Mouse (Mus musculus) gastrocnemius, adult 8-10 months (tissue): ENCODE data around the gene Gys1. TPM values are rescaled to one million over a fixed set of nuclear protein-coding genes. Genes with fewer than 3 reads are reported as not detected.
A peak's percentile ranks its signal among the peaks of the same experiment; 100 is the strongest.
"Not testable (repeated sequence)": the region's sequence is repeated elsewhere in the genome, so short reads cannot be mapped to it uniquely, and the experiment has no call there.

Experiments used
- DNase-seq, 2 experiments: peaks; one replicate each; pipeline ENCODE4 v3.0.0; 2022; ENCODE audit warnings: low spot score in 2 of 2
- total RNA-seq, 4 experiments: library from RNA; stranded (reverse); gene quantifications; 2 replicates each; pipeline ENCODE4 v1.2.4; 2022

Gys1 gene
- total RNA-seq, 4 experiments from 2014 or later: 265 to 308 (median 299) TPM

GRCm38 (mm10) chr7:45455932-45456696 lies 21.5 kb downstream of the Gys1 start:
- DNase-seq: no peak

- DNase-seq: no peak
Observed at GRCm38 (mm10) chr7:45456721-45457203, 22.1 kb downstream of the Gys1 start.

GRCm38 (mm10) chr7:45457204-45458060 lies 22.8 kb downstream of the Gys1 start:
- no peak for DNase-seq

GRCm38 (mm10) chr7:45458748-45459563 lies 24.3 kb downstream of the Gys1 start:
- peak in 1 of 2 experiments; percentile 58 for DNase-seq

GRCm38 (mm10) chr7:45459564-45460140 lies 25.0 kb downstream of the Gys1 start, which contains the start of gene Ftl1:
Ftl1 (minus strand) TSS chr7:45459884.
- DNase-seq: peak; percentile 97 to 98

GRCm38 (mm10) chr7:45460377-45460776 lies 25.7 kb downstream of the Gys1 start:
- DNase-seq: no peak

- peak; percentile 57 to 67 for DNase-seq
Observed at GRCm38 (mm10) chr7:45460860-45461314, 26.2 kb downstream of the Gys1 start.

GRCm38 (mm10) chr7:45461326-45461725 lies 26.7 kb downstream of the Gys1 start:
- DNase-seq: no peak

- DNase-seq: no peak
Observed at GRCm38 (mm10) chr7:45461781-45462180, 27.1 kb downstream of the Gys1 start.

GRCm38 (mm10) chr7:45462325-45462724 lies 27.7 kb downstream of the Gys1 start:
- no peak for DNase-seq

- DNase-seq: not testable (repeated sequence)
Observed at GRCm38 (mm10) chr7:45462868-45463267, 28.2 kb downstream of the Gys1 start.

GRCm38 (mm10) chr7:45463987-45464778 lies 29.5 kb downstream of the Gys1 start:
- DNase-seq: no peak

- DNase-seq: no peak
Observed at GRCm38 (mm10) chr7:45465112-45465511, 30.5 kb downstream of the Gys1 start.

- no peak for DNase-seq
Observed at GRCm38 (mm10) chr7:45465549-45465948, 30.9 kb downstream of the Gys1 start.

- peak; percentile 94 to 95 for DNase-seq
Observed at GRCm38 (mm10) chr7:45466283-45467089, 31.8 kb downstream of the Gys1 start, which contains the start of gene Bax. Bax (minus strand) TSS chr7:45466898.

GRCm38 (mm10) chr7:45467090-45467670 lies 32.5 kb downstream of the Gys1 start:
- DNase-seq: no peak

GRCm38 (mm10) chr7:45470869-45471268 lies 36.2 kb downstream of the Gys1 start:
- no peak for DNase-seq

- DNase-seq: no peak
Observed at GRCm38 (mm10) chr7:45475291-45475969, 40.8 kb downstream of the Gys1 start.
